In the genomic region with DNA sequence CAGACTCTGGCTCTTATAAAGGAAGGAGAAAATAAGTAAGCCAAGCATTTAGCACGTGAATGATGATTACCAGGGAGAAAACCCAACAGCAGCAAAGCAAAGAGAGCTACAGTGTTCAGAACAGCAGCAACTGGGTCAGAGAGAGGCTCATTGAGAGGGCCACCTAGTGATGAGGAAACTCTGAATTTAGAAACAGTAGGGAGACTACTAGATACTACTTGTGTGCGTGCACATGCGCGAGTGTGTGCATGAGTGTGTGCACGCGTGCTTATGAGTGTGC, we compare ENCODE assay signal across 12 mouse cellular contexts. TPM values are rescaled to one million over a fixed set of nuclear protein-coding genes. Genes with fewer than 3 reads are reported as not detected.
DNase-seq lines count a peak whose midpoint lies in the region; ATAC-seq and TF ChIP-seq lines count a peak whose summit lies in the region.
"Had no signal": no experiment of that assay in that cellular context is flagged by ENCODE, and none has a peak within 500 bp of the region (broad histone marks: within the 10 kb centered on the region; RNA-seq: fewer than 3 reads in every experiment).

No protein-coding gene starts in this region.

- WGBS in kidney, adult 2 months = 85% methylated on average over 6 of the region's 6 CpGs

- no peak for DNase-seq in cerebellum, postnatal 4 days (ENCODE audit: low spot score in 2 of 2)
- DNase-seq in kidney, adult 2 months = peak; percentile 1
- no peak for DNase-seq in kidney, postnatal 25 days
- peak; percentile 24 for DNase-seq in right cerebral cortex, adult 18-20 months
- no peak for DNase-seq in right cerebral cortex, postnatal 4 days
- DNase-seq in natural killer cell, adult 2 months (ENCODE audit: low spot score in 2 of 2) = no peak
- DNase-seq in kidney, postnatal 4 days = no peak
- DNase-seq: retina, postnatal 1 day had no signal

- no peak for TF ChIP-seq POLR2A in kidney, adult 2 months (IDR thresholded peaks at IDR 0.05; ENCODE audit: low read depth, low read length)

- ATAC-seq in cerebellum, adult (ENCODE audit: insufficient number of reproducible peaks, low FRiP score, low TSS enrichment) = peak; percentile 33; the same call in 1 of the 2 replicates

- no peak overlapping the region for H3K4me3 ChIP-seq in kidney, adult 2 months (ENCODE audit: insufficient read depth, low read depth, low read length)
- H3K4me3 ChIP-seq: heart, embryonic 10.5 days; stomach, embryonic 15.5 days had no signal

- 0 out of 2 replicates have a peak, but pooled peaks cover 3% of the 10 kb centered on the region for H3K4me1 ChIP-seq in kidney, adult 2 months (ENCODE audit: control insufficient read depth, insufficient read depth, low read length)
- H3K4me1 ChIP-seq: heart, embryonic 10.5 days; stomach, embryonic 15.5 days had no signal

- H3K27ac ChIP-seq in kidney, adult 2 months (ENCODE audit: insufficient read depth, low read depth, low read length) = no peak overlapping the region
- H3K27ac ChIP-seq: heart, embryonic 10.5 days; kidney, postnatal 0 days; stomach, embryonic 15.5 days had no signal

- no peaks in the 10 kb centered on the region for H3K36me3 ChIP-seq in kidney, adult 2 months (ENCODE audit: control insufficient read depth, insufficient read depth, low read length)
- H3K36me3 ChIP-seq: heart, embryonic 10.5 days; stomach, embryonic 15.5 days had no signal

- no peaks in the 10 kb centered on the region for H3K27me3 ChIP-seq in kidney, adult 2 months (replicated peaks; ENCODE audit: control insufficient read depth, insufficient read depth, low read length)
- H3K27me3 ChIP-seq: stomach, embryonic 15.5 days had no signal

- TF ChIP-seq CTCF in kidney, adult 2 months (conservative IDR thresholded peaks at IDR 0.05; ENCODE audit: insufficient read depth, insufficient read length, low read depth, low read length) = no peak

RNA-seq across cellular contexts. Expression of a gene that starts 36.8 kb away (rescaled TPM):
- polyA plus RNA-seq in kidney, adult 2 months (2012; rRNA removed) = 1.3 TPM in 2 replicates

Comparison
In these comparisons a context has a peak if more than half of its experiments do, and no peak if none do; other contexts are left out.
1. DNase-seq: peak in kidney, adult 2 months (single experiment) and right cerebral cortex, adult 18-20 months (single experiment); none in cerebellum, postnatal 4 days (0 of 2), kidney, postnatal 25 days (0 of 2), right cerebral cortex, postnatal 4 days (single experiment), natural killer cell, adult 2 months (0 of 2) and kidney, postnatal 4 days (0 of 2).